Mouse (Mus musculus) heart, adult 2 months (tissue): Measurements from ENCODE around the gene Dtd1.

ENCODE experiments used
- CTCF ChIP-seq: fragments of 200-600 bp; IDR thresholded peaks from 2 replicates; pipeline ENCODE4 v1.8.1; 2022; ENCODE audit warnings: antibody characterized with exemption, mild to moderate bottlenecking, moderate library complexity
- EP300 ChIP-seq: fragments of 200-500 bp; IDR thresholded peaks from 2 replicates; pipeline ENCODE4 v1.6.1; 2011; ENCODE audit warnings: low read depth, low read length, control low read depth; ENCODE audit not compliant: insufficient read depth
- POLR2A ChIP-seq: fragments of 200-500 bp; IDR thresholded peaks from 2 replicates; pipeline ENCODE4 v1.6.1; 2011; ENCODE audit warnings: mild to moderate bottlenecking, low read depth, low read length, control low read depth; ENCODE audit not compliant: insufficient read depth

- TF ChIP-seq POLR2A (peak; percentile 88), CTCF (no peak), EP300 (no peak)
These were observed 5.6 kb upstream of the Dtd1 start, which contains the start of gene Smim26 for GRCm38 (mm10) chr2:144593951-144594651.
